Mouse (Mus musculus): ENCODE results near the gene Dmrt2. TPM values are rescaled to one million over a fixed set of nuclear protein-coding genes. Genes with fewer than 3 reads are reported as not detected.

The Dmrt2 gene
- total and polyA plus RNA-seq, 2 experiments from 2014 or later: 0.11 TPM; not detected in 1

- ATAC-seq (ENCODE audit: low FRiP score) (0 out of 2 replicates have a peak, but pooled peaks have one; percentile 24), DNase-seq (ENCODE audit: low spot score) (no peak)
- Histone ChIP-seq H3K36me3 (ENCODE audit: insufficient read depth, low read length) (no peaks in the 10 kb centered on the region), H3K27me3 (ENCODE audit: insufficient read depth, low read length) (peaks cover 87% of the 10 kb centered on the region), H3K4me1 (ENCODE audit: insufficient read depth, low read length) (peaks cover 6% of the 10 kb centered on the region), H3K4me2 (ENCODE audit: low read depth, low read length, poor library complexity, severe bottlenecking) (peak overlapping the region; percentile 54), H3K27ac (ENCODE audit: low read depth, low read length) (no peak overlapping the region), H3K4me3 (ENCODE audit: low read depth, low read length) (peak overlapping the region; percentile 29; the same call in 1 of the 2 replicates), H3K9ac (replicated peaks; ENCODE audit: low read length, poor library complexity, severe bottlenecking) (no peak overlapping the region), H3K9me3 (ENCODE audit: low read length) (no peaks in the 10 kb centered on the region)
- 1% methylated on average over 51 of the region's 66 CpGs for WGBS
- TF ChIP-seq CTCF (IDR thresholded peaks at IDR 0.05): peak; percentile 51
These were observed 1.2 kb downstream of the Dmrt2 start for GRCm38 (mm10) chr19:25673224-25674055.

GRCm38 (mm10) chr19:25674056-25674420, 1.8 kb downstream of the Dmrt2 start:
- Histone ChIP-seq H3K27me3 (ENCODE audit: insufficient read depth, low read length) (peaks cover 81% of the 10 kb centered on the region), H3K4me1 (ENCODE audit: insufficient read depth, low read length) (peaks cover 6% of the 10 kb centered on the region), H3K36me3 (ENCODE audit: insufficient read depth, low read length) (no peaks in the 10 kb centered on the region), H3K27ac (ENCODE audit: low read depth, low read length) (no peak overlapping the region), H3K9ac (replicated peaks; ENCODE audit: low read length, poor library complexity, severe bottlenecking) (no peak overlapping the region), H3K4me3 (ENCODE audit: low read depth, low read length) (peak overlapping the region; percentile 29; the same call in 1 of the 2 replicates), H3K4me2 (ENCODE audit: low read depth, low read length, poor library complexity, severe bottlenecking) (peak overlapping the region; percentile 54; the same call in 1 of the 2 replicates), H3K9me3 (ENCODE audit: low read length) (no peaks in the 10 kb centered on the region)
- ATAC-seq (ENCODE audit: low FRiP score) (no peak), DNase-seq (ENCODE audit: low spot score) (no peak)
- 2% methylated on average over 15 of the region's 15 CpGs for WGBS
- no peak; the same call in 1 of the 2 replicates for TF ChIP-seq CTCF (IDR thresholded peaks at IDR 0.05)

DNA sequence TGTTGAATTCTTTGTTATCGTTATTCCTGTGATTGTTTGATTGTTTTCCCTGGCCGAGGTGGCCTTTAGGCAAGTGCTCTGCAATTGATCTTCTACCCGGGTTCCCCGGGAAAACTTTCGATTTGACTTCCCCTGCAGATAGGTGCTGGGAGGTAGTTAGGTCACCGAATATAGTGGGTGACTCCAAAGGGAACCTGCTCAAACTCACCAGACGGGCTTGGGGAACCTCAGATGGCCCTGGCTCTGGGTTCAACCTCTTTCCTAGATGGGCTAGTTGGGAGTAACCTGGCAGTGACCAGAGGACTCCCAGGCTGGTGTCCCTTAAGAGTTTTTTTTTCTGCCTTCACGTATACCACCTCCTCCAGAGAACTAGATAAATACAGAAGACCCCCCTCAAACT, 2.5 kb downstream of the Dmrt2 start:
- no peaks in the 10 kb centered on the region for H3K9me3 ChIP-seq (ENCODE audit: low read length)
- WGBS: 4% methylated on average over 8 of the region's 8 CpGs
- DNase-seq (ENCODE audit: low spot score) (no peak), ATAC-seq (ENCODE audit: low FRiP score) (no peak)
- H3K36me3 ChIP-seq (ENCODE audit: insufficient read depth, low read length): no peaks in the 10 kb centered on the region
- H3K9ac ChIP-seq (replicated peaks; ENCODE audit: low read length, poor library complexity, severe bottlenecking): no peak overlapping the region
- H3K27me3 ChIP-seq (ENCODE audit: insufficient read depth, low read length): peaks cover 75% of the 10 kb centered on the region
- H3K4me1 ChIP-seq (ENCODE audit: insufficient read depth, low read length): peaks cover 6% of the 10 kb centered on the region
- TF ChIP-seq CTCF (IDR thresholded peaks at IDR 0.05): no peak
- no peak overlapping the region for H3K27ac ChIP-seq (ENCODE audit: low read depth, low read length)
- no peak overlapping the region for H3K4me3 ChIP-seq (ENCODE audit: low read depth, low read length)
- H3K4me2 ChIP-seq (ENCODE audit: low read depth, low read length, poor library complexity, severe bottlenecking): no peak overlapping the region

- no peaks in the 10 kb centered on the region for H3K9me3 ChIP-seq (ENCODE audit: low read length)
- no peak overlapping the region for H3K9ac ChIP-seq (replicated peaks; ENCODE audit: low read length, poor library complexity, severe bottlenecking)
- no peak for ATAC-seq (ENCODE audit: low FRiP score)
- no peak overlapping the region for H3K27ac ChIP-seq (ENCODE audit: low read depth, low read length)
- no peaks in the 10 kb centered on the region for H3K36me3 ChIP-seq (ENCODE audit: insufficient read depth, low read length)
- no peak for TF ChIP-seq CTCF (IDR thresholded peaks at IDR 0.05)
- no peak for DNase-seq (ENCODE audit: low spot score)
- H3K4me1 ChIP-seq (ENCODE audit: insufficient read depth, low read length): peaks cover 6% of the 10 kb centered on the region
- WGBS: 10% methylated on average over 9 of the region's 9 CpGs
- no peak overlapping the region for H3K4me3 ChIP-seq (ENCODE audit: low read depth, low read length)
- no peak overlapping the region for H3K4me2 ChIP-seq (ENCODE audit: low read depth, low read length, poor library complexity, severe bottlenecking)
- H3K27me3 ChIP-seq (ENCODE audit: insufficient read depth, low read length): peaks cover 67% of the 10 kb centered on the region
These were observed 3.7 kb downstream of the Dmrt2 start for GRCm38 (mm10) chr19:25675866-25676440.

DNA sequence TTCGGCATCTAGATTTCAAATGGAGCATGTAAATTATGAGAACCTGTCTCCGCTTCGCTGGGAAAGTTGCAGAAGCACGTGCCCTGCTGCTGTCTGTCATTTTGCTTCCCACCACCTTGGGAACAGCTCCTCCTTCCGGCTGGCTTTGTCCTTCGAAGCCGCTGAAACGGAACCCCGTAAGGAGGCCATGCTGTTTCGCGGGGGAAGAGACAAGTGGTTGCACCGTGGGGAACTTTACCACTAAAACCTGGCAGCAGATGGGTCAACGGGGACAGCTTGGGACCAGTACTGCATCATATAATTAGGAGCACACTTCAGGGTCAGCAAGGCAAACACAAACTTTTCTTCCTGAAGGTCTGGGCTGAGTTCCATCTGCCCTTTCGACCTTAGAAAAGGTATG, 26.6 kb downstream of the Dmrt2 start:
- DNase-seq (ENCODE audit: low spot score) (no peak), ATAC-seq (ENCODE audit: low FRiP score) (no peak)
- Histone ChIP-seq H3K4me3 (ENCODE audit: low read depth, low read length) (no peak overlapping the region), H3K4me2 (ENCODE audit: low read depth, low read length, poor library complexity, severe bottlenecking) (no peak overlapping the region), H3K27ac (ENCODE audit: low read depth, low read length) (no peak overlapping the region), H3K9ac (replicated peaks; ENCODE audit: low read length, poor library complexity, severe bottlenecking) (no peak overlapping the region), H3K9me3 (ENCODE audit: low read length) (no peaks in the 10 kb centered on the region), H3K27me3 (ENCODE audit: insufficient read depth, low read length) (no peaks in the 10 kb centered on the region), H3K36me3 (ENCODE audit: insufficient read depth, low read length) (no peaks in the 10 kb centered on the region), H3K4me1 (ENCODE audit: insufficient read depth, low read length) (no peaks in the 10 kb centered on the region)
- WGBS: 79% methylated on average over 14 of the region's 14 CpGs
- TF ChIP-seq CTCF (IDR thresholded peaks at IDR 0.05): no peak

GRCm38 (mm10) chr19:25713382-25713781, 41.2 kb downstream of the Dmrt2 start:
- H3K36me3 ChIP-seq (ENCODE audit: insufficient read depth, low read length): no peaks in the 10 kb centered on the region
- no peak overlapping the region for H3K4me2 ChIP-seq (ENCODE audit: low read depth, low read length, poor library complexity, severe bottlenecking)
- no peak overlapping the region for H3K4me3 ChIP-seq (ENCODE audit: low read depth, low read length)
- peak; percentile 76 for TF ChIP-seq CTCF (IDR thresholded peaks at IDR 0.05)
- 6% methylated on average over 8 of the region's 8 CpGs for WGBS
- peak; percentile 65 for DNase-seq (ENCODE audit: low spot score)
- H3K9me3 ChIP-seq (ENCODE audit: low read length): no peaks in the 10 kb centered on the region
- H3K27ac ChIP-seq (ENCODE audit: low read depth, low read length): no peak overlapping the region
- no peaks in the 10 kb centered on the region for H3K27me3 ChIP-seq (ENCODE audit: insufficient read depth, low read length)
- peak; percentile 69; the same call in 1 of the 2 replicates for ATAC-seq (ENCODE audit: low FRiP score)
- H3K9ac ChIP-seq (replicated peaks; ENCODE audit: low read length, poor library complexity, severe bottlenecking): no peak overlapping the region
- no peaks in the 10 kb centered on the region for H3K4me1 ChIP-seq (ENCODE audit: insufficient read depth, low read length)

Data from midbrain, postnatal 0 days (tissue).